Mouse (Mus musculus): ENCODE results near the gene Npas2. TPM values are rescaled to one million over a fixed set of nuclear protein-coding genes. Genes with fewer than 3 reads are reported as not detected.

Npas2 gene
- 0.05 and 0.10 TPM in 2 replicates for polyA plus RNA-seq (2014; fragmentation: Nextera tagmentation; extraction: Ambion mirVana)

- Histone ChIP-seq H3K9ac (ENCODE audit: low read length) (peak within 1 kb of the TSS; percentile 58), H3K4me3 (ENCODE audit: low read depth, low read length) (peak within 1 kb of the TSS; percentile 72), H3K4me2 (peak within 1 kb of the TSS; percentile 99), H3K4me1 (ENCODE audit: control insufficient read depth, insufficient read depth, low read length) (peaks cover 8% of the 10 kb centered on the region), H3K36me3 (ENCODE audit: control insufficient read depth, insufficient read depth, low read length) (no peaks in the 10 kb centered on the region), H3K27me3 (ENCODE audit: control insufficient read depth, insufficient read depth, low read length) (peaks cover 43% of the 10 kb centered on the region), H3K9me3 (ENCODE audit: control insufficient read depth, low read length) (no peaks in the 10 kb centered on the region), H3K27ac (ENCODE audit: low read depth, low read length) (no peak within 1 kb of the TSS)
- under 1% methylated on average over 61 of the region's 66 CpGs for WGBS
- DNase-seq (ENCODE audit: low spot score, missing footprints) (peak; percentile 92), ATAC-seq (ENCODE audit: low FRiP score) (peak; percentile 43)
These were observed at the start of gene Npas2 for GRCm38 (mm10) chr1:39192997-39193861. TSS of gene Npas2 (plus strand) at chr1:39193731.

GRCm38 (mm10) chr1:39156778-39157177, 36.8 kb upstream of the Npas2 start:
- Histone ChIP-seq H3K4me3 (ENCODE audit: low read depth, low read length) (no peak overlapping the region), H3K27me3 (ENCODE audit: control insufficient read depth, insufficient read depth, low read length) (no peaks in the 10 kb centered on the region), H3K36me3 (ENCODE audit: control insufficient read depth, insufficient read depth, low read length) (no peaks in the 10 kb centered on the region), H3K27ac (ENCODE audit: low read depth, low read length) (no peak overlapping the region), H3K9me3 (ENCODE audit: control insufficient read depth, low read length) (no peaks in the 10 kb centered on the region), H3K4me2 (no peak overlapping the region), H3K9ac (ENCODE audit: low read length) (no peak overlapping the region), H3K4me1 (ENCODE audit: control insufficient read depth, insufficient read depth, low read length) (no peaks in the 10 kb centered on the region)
- ATAC-seq (ENCODE audit: low FRiP score), result no peak
- DNase-seq (ENCODE audit: low spot score, missing footprints), result no peak
- WGBS, result 94% methylated on average over 4 of the region's 4 CpGs

DNA sequence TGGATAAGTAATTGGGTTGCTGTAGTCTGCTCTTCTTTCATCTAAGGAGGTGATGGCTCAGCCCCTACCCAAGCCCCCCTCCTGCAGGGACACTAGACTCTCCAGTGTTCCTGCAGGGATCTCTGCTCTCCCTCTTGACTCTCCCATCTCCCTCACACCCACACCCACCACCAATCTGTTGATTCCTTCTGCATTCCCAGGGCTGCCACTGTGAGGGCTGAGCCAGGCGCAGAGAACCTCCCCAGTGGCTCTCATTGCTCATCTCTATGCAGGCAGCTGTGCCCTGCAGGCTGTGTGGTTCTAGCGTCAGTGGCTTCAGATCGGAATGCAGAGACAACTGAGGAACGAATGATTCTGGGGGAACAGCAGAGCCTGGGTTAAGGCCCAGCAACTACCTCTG, 33.4 kb upstream of the Npas2 start:
- Histone ChIP-seq H3K4me2 (no peak overlapping the region), H3K9ac (ENCODE audit: low read length) (no peak overlapping the region), H3K27me3 (ENCODE audit: control insufficient read depth, insufficient read depth, low read length) (no peaks in the 10 kb centered on the region), H3K36me3 (ENCODE audit: control insufficient read depth, insufficient read depth, low read length) (no peaks in the 10 kb centered on the region), H3K4me1 (ENCODE audit: control insufficient read depth, insufficient read depth, low read length) (no peaks in the 10 kb centered on the region), H3K27ac (ENCODE audit: low read depth, low read length) (no peak overlapping the region), H3K9me3 (ENCODE audit: control insufficient read depth, low read length) (no peaks in the 10 kb centered on the region), H3K4me3 (ENCODE audit: low read depth, low read length) (no peak overlapping the region)
- ATAC-seq (ENCODE audit: low FRiP score) (no peak), DNase-seq (ENCODE audit: low spot score, missing footprints) (no peak)
- 67% methylated on average over 4 of the region's 4 CpGs for WGBS

DNA sequence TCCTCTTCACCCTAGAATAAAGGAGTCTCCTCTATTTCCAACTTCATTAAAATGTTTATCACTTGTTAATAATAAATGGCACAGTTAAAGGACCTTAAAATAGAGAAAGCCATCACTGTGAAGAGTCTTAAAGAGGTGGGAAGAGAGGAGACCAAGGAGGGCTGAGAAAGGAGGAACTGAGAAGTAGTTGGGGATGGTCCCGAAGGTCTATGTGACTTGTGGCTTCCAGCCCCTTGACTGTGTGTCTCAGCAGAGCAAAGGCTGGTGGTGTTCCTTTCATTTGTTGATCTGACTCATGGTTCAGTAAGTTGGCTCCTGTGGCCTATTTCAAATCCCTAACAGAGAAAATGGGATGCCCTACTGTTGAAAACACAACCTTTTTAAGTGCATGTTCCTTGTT, 30.5 kb upstream of the Npas2 start:
- no peak for ATAC-seq (ENCODE audit: low FRiP score)
- WGBS, result 95% methylated on average over 1 of the region's 1 CpGs
- Histone ChIP-seq H3K4me2 (no peak overlapping the region), H3K27ac (ENCODE audit: low read depth, low read length) (no peak overlapping the region), H3K36me3 (ENCODE audit: control insufficient read depth, insufficient read depth, low read length) (no peaks in the 10 kb centered on the region), H3K4me1 (ENCODE audit: control insufficient read depth, insufficient read depth, low read length) (no peaks in the 10 kb centered on the region), H3K9ac (ENCODE audit: low read length) (no peak overlapping the region), H3K4me3 (ENCODE audit: low read depth, low read length) (no peak overlapping the region), H3K27me3 (ENCODE audit: control insufficient read depth, insufficient read depth, low read length) (no peaks in the 10 kb centered on the region), H3K9me3 (ENCODE audit: control insufficient read depth, low read length) (no peaks in the 10 kb centered on the region)
- no peak for DNase-seq (ENCODE audit: low spot score, missing footprints)

GRCm38 (mm10) chr1:39176690-39177089, 16.8 kb upstream of the Npas2 start:
- 91% methylated on average over 5 of the region's 5 CpGs for WGBS
- Histone ChIP-seq H3K27me3 (ENCODE audit: control insufficient read depth, insufficient read depth, low read length) (no peaks in the 10 kb centered on the region), H3K27ac (ENCODE audit: low read depth, low read length) (no peak overlapping the region), H3K4me2 (no peak overlapping the region), H3K9ac (ENCODE audit: low read length) (no peak overlapping the region), H3K4me1 (ENCODE audit: control insufficient read depth, insufficient read depth, low read length) (no peaks in the 10 kb centered on the region), H3K36me3 (ENCODE audit: control insufficient read depth, insufficient read depth, low read length) (no peaks in the 10 kb centered on the region), H3K9me3 (ENCODE audit: control insufficient read depth, low read length) (no peaks in the 10 kb centered on the region), H3K4me3 (ENCODE audit: low read depth, low read length) (no peak overlapping the region)
- ATAC-seq (ENCODE audit: low FRiP score), result no peak
- peak; percentile 26 for DNase-seq (ENCODE audit: low spot score, missing footprints)

- Histone ChIP-seq H3K27ac (ENCODE audit: low read depth, low read length) (no peak overlapping the region), H3K4me2 (no peak overlapping the region), H3K36me3 (ENCODE audit: control insufficient read depth, insufficient read depth, low read length) (no peaks in the 10 kb centered on the region), H3K9me3 (ENCODE audit: control insufficient read depth, low read length) (no peaks in the 10 kb centered on the region), H3K9ac (ENCODE audit: low read length) (no peak overlapping the region), H3K4me3 (ENCODE audit: low read depth, low read length) (no peak overlapping the region), H3K27me3 (ENCODE audit: control insufficient read depth, insufficient read depth, low read length) (no peaks in the 10 kb centered on the region), H3K4me1 (ENCODE audit: control insufficient read depth, insufficient read depth, low read length) (no peaks in the 10 kb centered on the region)
- 87% methylated on average over 14 of the region's 14 CpGs for WGBS
- ATAC-seq (ENCODE audit: low FRiP score) (no peak), DNase-seq (ENCODE audit: low spot score, missing footprints) (peak; percentile 51)
These were observed 16.3 kb upstream of the Npas2 start for GRCm38 (mm10) chr1:39177211-39177610.

GRCm38 (mm10) chr1:39179806-39180205, 13.7 kb upstream of the Npas2 start:
- no peak for ATAC-seq (ENCODE audit: low FRiP score)
- no peaks in the 10 kb centered on the region for H3K36me3 ChIP-seq (ENCODE audit: control insufficient read depth, insufficient read depth, low read length)
- 93% methylated on average over 11 of the region's 11 CpGs for WGBS

GRCm38 (mm10) chr1:39180517-39180916, 13.0 kb upstream of the Npas2 start:
- WGBS, result 94% methylated on average over 1 of the region's 1 CpGs

More at GRCm38 (mm10) chr1:39179806-39180205, 13.7 kb upstream of the Npas2 start:
- no peak overlapping the region for H3K4me3 ChIP-seq (ENCODE audit: low read depth, low read length)
- H3K4me2 ChIP-seq, result no peak overlapping the region
- H3K27ac ChIP-seq (ENCODE audit: low read depth, low read length), result no peak overlapping the region
- peak; percentile 31 for DNase-seq (ENCODE audit: low spot score, missing footprints)
- no peak overlapping the region for H3K9ac ChIP-seq (ENCODE audit: low read length)
- H3K9me3 ChIP-seq (ENCODE audit: control insufficient read depth, low read length), result no peaks in the 10 kb centered on the region
- H3K4me1 ChIP-seq (ENCODE audit: control insufficient read depth, insufficient read depth, low read length), result no peaks in the 10 kb centered on the region
- H3K27me3 ChIP-seq (ENCODE audit: control insufficient read depth, insufficient read depth, low read length), result no peaks in the 10 kb centered on the region

GRCm38 (mm10) chr1:39181901-39182300, 11.6 kb upstream of the Npas2 start:
- ATAC-seq (ENCODE audit: low FRiP score) (no peak), DNase-seq (ENCODE audit: low spot score, missing footprints) (peak; percentile 69)
- 82% methylated on average over 4 of the region's 4 CpGs for WGBS
- no peak overlapping the region for H3K27ac ChIP-seq (ENCODE audit: low read depth, low read length)
- H3K9me3 ChIP-seq (ENCODE audit: control insufficient read depth, low read length), result no peaks in the 10 kb centered on the region
- H3K4me2 ChIP-seq, result no peak overlapping the region
- H3K9ac ChIP-seq (ENCODE audit: low read length), result no peak overlapping the region
- no peaks in the 10 kb centered on the region for H3K4me1 ChIP-seq (ENCODE audit: control insufficient read depth, insufficient read depth, low read length)
- H3K36me3 ChIP-seq (ENCODE audit: control insufficient read depth, insufficient read depth, low read length), result no peaks in the 10 kb centered on the region
- no peak overlapping the region for H3K4me3 ChIP-seq (ENCODE audit: low read depth, low read length)
- H3K27me3 ChIP-seq (ENCODE audit: control insufficient read depth, insufficient read depth, low read length), result no peaks in the 10 kb centered on the region

More at GRCm38 (mm10) chr1:39180517-39180916, 13.0 kb upstream of the Npas2 start:
- Histone ChIP-seq H3K4me2 (no peak overlapping the region), H3K9ac (ENCODE audit: low read length) (no peak overlapping the region), H3K27ac (ENCODE audit: low read depth, low read length) (no peak overlapping the region), H3K4me1 (ENCODE audit: control insufficient read depth, insufficient read depth, low read length) (no peaks in the 10 kb centered on the region), H3K27me3 (ENCODE audit: control insufficient read depth, insufficient read depth, low read length) (no peaks in the 10 kb centered on the region), H3K9me3 (ENCODE audit: control insufficient read depth, low read length) (no peaks in the 10 kb centered on the region), H3K4me3 (ENCODE audit: low read depth, low read length) (no peak overlapping the region), H3K36me3 (ENCODE audit: control insufficient read depth, insufficient read depth, low read length) (no peaks in the 10 kb centered on the region)
- no peak for ATAC-seq (ENCODE audit: low FRiP score)
- peak; percentile 17 for DNase-seq (ENCODE audit: low spot score, missing footprints)

Measured in midbrain, embryonic 11.5 days (tissue).